Mouse (Mus musculus) adrenal gland, adult 2 months (tissue): ENCODE measurements around the gene Vmac. TPM values are rescaled to one million over a fixed set of nuclear protein-coding genes. Genes with fewer than 3 reads are reported as not detected.

ENCODE experiments used
- DNase-seq: peaks from one replicate; pipeline ENCODE4 v3.0.0; 2021
- polyA plus RNA-seq: library from polyadenylated mRNA; depleted of rRNA; stranded (reverse); fragments of >200 nt; gene quantifications from 2 replicates; pipeline ENCODE4 v1.2.3, GENCODE M21; 2012
- total RNA-seq, 2 experiments: library from RNA; stranded (reverse); gene quantifications; 2 replicates each; pipeline ENCODE4 v1.2.3; 2021

Vmac gene
- total and polyA plus RNA-seq, 3 experiments, result 26.8 to 50.2 (median 31.6) TPM

DNA sequence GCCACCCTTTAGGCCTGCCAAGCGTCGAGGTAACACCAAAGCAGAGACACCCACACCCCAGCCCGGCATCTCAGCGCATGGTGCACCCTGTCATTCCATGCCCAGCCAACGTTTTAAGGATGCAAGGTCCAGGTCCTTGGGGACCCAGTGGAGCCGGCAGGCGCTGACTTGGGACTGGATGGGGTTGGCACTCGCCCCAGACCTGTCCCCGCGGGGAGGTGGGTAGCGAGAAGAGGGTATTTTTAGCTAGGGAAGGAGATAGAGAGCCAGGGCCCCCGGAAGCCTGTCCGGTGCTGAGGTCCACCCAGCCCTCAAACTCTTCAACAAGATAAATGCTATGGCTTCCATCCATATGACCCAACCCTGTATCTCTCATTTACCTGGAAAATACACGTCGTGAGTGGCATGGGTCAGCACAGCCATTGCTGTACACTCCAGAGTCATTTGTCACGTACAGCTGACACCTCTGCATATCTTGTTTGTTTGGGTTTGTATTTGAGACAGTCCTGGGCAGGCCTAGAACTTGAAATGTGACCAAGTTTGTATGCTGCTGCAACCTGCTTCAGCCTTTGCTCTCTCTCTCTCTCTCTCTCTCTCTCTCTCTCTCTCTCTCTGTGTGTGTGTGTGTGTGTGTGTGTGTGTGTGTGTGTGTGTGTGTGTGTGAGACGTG is 22.4 kb upstream of the Vmac start:
- DNase-seq, result no peak

GRCm38 (mm10) chr17:56738221-56738620 is 20.4 kb upstream of the Vmac start:
- no peak for DNase-seq

GRCm38 (mm10) chr17:56736534-56736933 is 18.7 kb upstream of the Vmac start:
- DNase-seq, result no peak

GRCm38 (mm10) chr17:56729656-56730055 is 11.8 kb upstream of the Vmac start:
- no peak for DNase-seq

- DNase-seq, result no peak
These were observed 11.3 kb upstream of the Vmac start for GRCm38 (mm10) chr17:56729151-56729550.

- DNase-seq, result no peak
These were observed 10.3 kb upstream of the Vmac start for GRCm38 (mm10) chr17:56728117-56728516.

- no peak for DNase-seq
These were observed 9.8 kb upstream of the Vmac start for GRCm38 (mm10) chr17:56727659-56728058.

- DNase-seq, result no peak
These were observed 9.3 kb upstream of the Vmac start for GRCm38 (mm10) chr17:56727029-56727649.

GRCm38 (mm10) chr17:56723419-56724161 is 5.8 kb upstream of the Vmac start:
- DNase-seq, result no peak

DNA sequence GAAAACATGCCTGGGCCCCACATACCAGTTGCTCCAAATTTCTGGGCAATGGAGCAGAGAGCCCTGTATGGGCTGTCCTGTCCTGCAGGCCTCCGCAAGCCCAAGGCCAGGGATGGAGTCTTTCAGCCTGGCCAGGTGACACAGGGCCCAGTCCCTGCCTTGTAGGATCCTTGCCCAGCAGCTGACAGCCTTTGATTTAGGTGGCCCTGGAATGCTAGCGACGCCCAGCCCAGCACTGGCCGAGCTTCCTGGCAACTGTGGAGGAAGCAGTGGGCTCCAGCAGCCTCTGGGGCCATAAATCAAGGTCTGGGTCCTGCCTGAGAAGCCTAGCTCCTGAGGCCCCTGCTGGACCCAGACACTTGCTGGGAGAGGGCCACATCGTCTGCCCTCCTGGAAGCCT is 4.6 kb upstream of the Vmac start:
- peak; percentile 80 for DNase-seq

DNA sequence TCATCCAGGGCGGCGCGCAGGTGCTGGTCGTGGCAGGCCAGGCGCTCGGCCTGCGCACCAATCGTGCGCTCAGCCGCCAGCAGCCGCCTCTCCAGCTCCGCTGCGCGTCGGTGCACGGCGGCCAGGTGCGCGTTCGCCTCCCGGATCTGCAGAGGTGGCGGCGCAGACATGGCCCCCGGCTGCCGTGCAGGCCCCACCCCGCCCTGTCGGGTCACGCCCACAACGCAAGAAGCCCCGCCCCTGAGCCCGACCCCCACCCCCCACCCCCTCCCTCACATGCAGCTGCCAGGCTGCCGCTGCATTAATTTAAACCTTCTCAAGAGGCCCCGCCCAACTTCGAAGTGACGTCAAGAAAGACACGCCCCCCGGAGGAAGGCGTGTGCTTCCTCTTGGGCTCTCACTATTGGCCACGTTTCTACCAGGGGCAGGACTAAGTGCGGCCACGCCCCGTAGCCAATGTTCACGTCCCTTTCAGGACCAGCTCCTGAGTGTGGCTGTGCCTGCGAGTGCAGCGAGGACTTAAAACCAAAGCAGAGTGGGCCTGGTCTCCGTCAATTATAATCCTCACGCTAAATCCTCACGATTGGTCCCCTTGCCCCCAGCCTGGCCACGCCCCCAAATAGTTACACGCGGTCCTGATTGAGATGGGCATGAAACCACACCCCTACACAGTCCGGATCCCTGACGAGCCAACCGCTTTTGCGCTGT is 1.0 kb downstream of the Vmac start:
- peak; percentile 97 for DNase-seq

GRCm38 (mm10) chr17:56715914-56716654 is 1.7 kb downstream of the Vmac start:
- no peak for DNase-seq

GRCm38 (mm10) chr17:56715360-56715759 is 2.5 kb downstream of the Vmac start:
- no peak for DNase-seq

GRCm38 (mm10) chr17:56709708-56710107 is 8.1 kb downstream of the Vmac start:
- no peak for DNase-seq

DNA sequence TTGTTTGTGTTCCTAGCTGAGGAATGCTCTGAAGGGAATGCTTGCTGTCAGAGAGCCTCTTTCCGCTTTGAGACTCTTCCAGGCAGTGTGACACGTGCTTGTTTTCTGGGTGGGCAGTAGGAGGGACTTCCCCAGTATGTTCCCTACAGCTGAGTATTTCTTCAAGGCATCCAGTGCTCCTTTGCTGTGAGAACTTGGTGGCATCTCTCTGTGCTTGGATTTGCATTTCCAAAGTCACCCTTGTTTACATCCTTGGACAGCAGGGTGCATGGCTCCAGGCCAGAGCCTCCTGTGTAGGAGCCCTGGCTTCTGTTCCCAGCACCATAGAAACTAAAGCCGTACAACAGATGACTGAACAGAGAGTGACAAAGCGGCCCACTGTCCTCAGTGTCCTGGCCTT is 9.1 kb downstream of the Vmac start:
- no peak for DNase-seq

DNA sequence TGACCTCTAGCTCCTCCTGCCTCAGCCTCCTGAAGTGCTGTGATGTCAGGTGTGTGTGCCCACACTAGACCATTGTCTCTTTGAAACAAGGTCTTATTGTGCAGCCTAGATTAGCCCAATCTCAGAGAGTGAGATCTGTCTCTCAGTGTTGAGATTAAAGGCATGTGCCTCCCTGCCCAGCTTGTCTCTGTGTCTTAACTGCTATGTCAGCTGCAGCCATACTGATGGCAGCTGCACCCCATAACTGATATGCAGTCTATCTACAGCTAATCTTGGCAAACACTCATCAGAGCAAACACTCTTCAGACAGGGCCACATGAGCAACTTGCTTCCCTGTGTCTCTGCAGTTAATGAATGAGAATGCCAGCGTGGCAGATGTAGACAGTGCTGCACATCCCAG is 11.3 kb downstream of the Vmac start:
- no peak for DNase-seq

DNA sequence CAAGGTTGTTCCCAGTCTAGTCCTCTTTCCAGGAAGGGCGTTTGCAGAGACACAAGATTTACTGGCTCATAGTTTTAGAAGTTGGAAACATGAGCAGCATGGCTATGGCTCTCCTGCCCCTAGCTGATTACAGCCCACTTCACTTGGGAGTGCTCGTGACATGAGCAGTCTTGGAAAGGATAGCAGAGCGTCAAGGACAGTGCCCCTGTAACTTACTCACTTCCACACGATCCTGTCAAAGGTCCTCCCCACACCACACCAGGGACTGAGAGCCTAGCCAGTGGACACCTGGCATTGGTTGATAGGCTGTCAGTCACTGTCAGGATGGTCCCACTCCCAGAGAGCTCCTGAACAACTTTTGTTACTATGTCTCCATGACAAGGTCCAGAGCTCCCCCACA is 14.8 kb downstream of the Vmac start:
- no peak for DNase-seq

GRCm38 (mm10) chr17:56700451-56700850 is 17.4 kb downstream of the Vmac start:
- no peak for DNase-seq

- DNase-seq, result peak; percentile 82
These were observed 23.9 kb downstream of the Vmac start for GRCm38 (mm10) chr17:56693851-56694310.

- DNase-seq, result no peak
These were observed 24.4 kb downstream of the Vmac start for GRCm38 (mm10) chr17:56693395-56693794.

GRCm38 (mm10) chr17:56688689-56689088 is 29.1 kb downstream of the Vmac start:
- DNase-seq, result no peak

GRCm38 (mm10) chr17:56688045-56688444 is 29.8 kb downstream of the Vmac start:
- no peak for DNase-seq
